Mouse (Mus musculus) megakaryocyte, adult 5-6 weeks (primary cell): ENCODE measurements at regions not wholly inside any gene's neighbourhood (a gene's known extent, or its start where the extent isn't known, plus 50 kb on each side); places are given as distances from the start of the nearest gene placed in this dataset.

Experiments used
- ATAC-seq: 2 replicates; pipeline ENCODE4 v1.8.0; 2016; ENCODE audit warnings: mild to moderate bottlenecking, inconsistent platforms; ENCODE audit not compliant: poor library complexity, severe bottlenecking

DNA sequence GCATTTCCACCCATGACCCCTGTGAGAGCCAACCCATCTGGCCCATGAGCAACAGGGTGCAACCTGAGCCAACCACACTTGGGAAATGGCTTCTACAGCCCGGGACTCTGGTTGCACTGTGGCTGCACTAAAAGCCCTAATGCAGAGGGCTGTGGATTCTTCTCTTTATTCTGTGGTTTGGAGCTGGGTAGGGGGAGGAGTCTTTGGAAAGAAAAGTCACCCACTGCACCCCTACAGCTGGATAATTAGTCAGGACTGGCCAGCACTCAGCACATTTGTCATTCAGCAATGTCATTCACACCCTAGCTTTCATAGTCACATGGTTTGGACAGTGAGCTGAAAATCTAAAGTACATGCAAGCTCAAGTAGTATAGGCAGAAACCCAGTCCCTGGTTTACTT lies 541.5 kb downstream of the Nfib start:
- no peak for ATAC-seq

DNA sequence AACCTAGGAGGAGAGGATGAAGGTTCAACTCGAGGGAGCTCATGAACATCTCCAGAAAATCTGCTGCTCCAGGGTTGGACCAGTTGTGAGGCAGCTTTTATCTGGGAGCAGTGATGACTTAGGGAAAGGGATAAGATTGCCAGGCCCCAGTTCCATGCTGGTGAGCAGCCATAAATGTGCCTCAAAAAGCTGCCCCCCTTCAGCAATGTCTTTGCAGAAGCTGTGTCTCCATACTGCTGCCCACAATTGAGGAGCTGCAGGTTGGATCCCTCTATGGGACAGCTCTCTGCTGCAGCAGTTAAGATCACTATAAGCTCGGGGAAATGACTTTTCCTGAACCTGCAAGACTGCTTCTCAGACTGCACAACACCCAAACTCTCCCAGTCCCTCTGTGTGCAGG lies 543.7 kb downstream of the Nfib start:
- no peak for ATAC-seq

- no peak for ATAC-seq
Measured at GRCm38 (mm10) chr4:82161232-82161631, 544.3 kb downstream of the Nfib start.

GRCm38 (mm10) chr4:82160233-82160632 lies 545.3 kb downstream of the Nfib start:
- ATAC-seq, result no peak

- ATAC-seq, result no peak
Measured at GRCm38 (mm10) chr4:82155642-82156320, 549.8 kb downstream of the Nfib start.

DNA sequence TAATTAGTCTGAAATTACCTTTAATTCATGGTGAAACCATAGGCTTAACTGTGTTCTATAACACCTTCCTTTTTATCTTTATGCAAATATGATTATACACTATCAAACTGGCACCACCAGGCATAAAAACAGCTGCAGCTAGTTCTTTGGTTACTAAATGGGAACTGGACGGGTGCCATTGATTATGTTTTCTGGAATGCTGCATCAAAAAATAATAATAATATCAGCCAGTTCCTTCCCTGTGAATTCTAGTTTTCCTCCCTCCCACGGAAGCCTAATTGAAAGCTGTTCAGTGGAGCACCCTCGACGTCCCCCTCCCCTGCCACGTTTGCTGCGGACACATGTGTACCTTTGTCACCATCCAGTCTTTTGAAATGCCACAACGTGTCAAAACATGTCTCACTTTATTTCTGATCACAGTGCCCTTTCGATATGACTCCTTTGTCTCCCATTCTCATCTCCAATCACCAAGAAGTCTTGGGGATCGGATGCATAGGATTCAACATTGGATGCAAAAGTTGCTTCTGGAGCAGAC lies 551.5 kb downstream of the Nfib start:
- no peak for ATAC-seq

DNA sequence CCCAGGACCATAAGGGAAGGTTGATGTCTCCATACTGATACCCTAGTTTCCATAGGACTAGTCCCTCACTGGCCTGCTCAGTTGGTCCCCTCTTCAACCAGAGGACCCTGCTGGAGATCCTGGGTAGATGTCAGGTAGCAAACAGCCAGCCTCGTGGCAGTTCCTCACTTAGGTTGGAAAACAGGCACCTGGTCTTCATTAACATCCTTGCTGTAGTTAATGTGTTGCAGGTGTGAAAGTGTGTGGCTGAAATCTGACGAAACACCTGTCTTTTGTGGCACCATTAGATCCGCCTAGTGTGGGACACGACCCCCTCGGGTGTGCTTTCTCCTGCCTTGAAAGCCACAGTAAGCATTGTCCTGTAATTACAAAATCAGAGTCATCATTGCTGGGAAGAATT lies 551.9 kb downstream of the Nfib start:
- ATAC-seq, result no peak

DNA sequence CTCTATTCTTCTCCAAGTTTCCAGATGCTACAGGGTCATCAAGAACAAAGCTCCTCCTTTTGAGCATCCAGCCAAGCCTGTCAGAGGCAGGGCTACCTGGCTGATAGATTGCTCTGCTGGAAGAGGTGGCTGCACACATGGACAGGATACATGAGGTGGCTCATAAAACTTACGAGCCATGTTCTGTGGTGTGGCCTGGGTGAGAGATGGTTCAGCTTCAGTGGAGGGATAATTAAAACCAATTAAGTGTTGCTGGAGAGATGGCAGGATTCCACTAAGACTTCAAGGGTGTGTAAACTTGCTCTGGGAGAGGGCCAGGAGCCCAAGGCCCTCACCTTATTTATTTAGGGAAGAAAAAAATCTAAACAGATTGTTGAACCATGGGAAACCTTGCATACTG lies 555.6 kb downstream of the Nfib start:
- ATAC-seq, result no peak

DNA sequence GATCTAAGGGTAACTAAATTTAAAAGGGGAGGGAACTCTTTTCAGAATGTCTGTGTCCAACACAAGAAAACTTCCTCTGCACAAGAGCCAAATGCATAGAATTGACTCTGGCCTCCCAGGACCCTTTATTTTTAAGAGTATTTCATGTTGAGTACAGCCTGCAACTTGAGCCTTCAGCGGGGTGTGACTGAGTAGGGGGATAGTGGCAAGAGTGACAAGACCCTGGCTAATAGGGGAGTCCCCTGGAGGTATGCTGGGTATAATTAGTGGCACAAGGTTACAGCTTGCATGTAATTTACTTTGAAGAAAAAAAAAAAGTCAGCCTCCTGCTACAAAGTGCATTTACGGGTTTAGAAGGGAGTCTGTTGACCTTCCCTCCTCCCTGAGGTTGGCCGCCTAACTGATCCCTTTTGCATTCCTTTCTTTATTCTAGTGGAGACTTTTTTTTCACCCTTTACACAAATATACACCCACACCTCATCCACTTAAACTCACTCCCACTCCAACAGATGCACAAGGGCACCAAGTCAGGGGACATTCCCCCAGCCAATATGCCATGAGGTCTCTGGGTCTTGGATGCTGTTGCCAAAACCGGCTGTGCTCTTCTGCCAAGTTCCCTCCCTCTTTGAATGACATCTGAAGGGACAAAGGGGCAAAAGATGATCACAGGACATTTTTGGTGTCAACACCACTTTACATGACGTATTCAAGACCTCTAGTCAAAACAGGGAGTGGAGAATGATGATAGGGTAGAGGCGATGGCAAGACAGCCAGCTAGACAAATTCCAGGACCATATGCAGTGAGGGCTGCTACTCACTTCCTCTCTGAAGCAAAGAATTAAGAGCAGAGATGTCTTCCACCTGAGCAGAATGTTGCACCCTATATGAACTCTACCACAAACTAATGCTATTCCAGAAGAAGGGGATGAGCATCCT lies 557.2 kb downstream of the Nfib start:
- no peak for ATAC-seq

GRCm38 (mm10) chr4:82142391-82142790 lies 563.2 kb downstream of the Nfib start:
- ATAC-seq, result no peak

DNA sequence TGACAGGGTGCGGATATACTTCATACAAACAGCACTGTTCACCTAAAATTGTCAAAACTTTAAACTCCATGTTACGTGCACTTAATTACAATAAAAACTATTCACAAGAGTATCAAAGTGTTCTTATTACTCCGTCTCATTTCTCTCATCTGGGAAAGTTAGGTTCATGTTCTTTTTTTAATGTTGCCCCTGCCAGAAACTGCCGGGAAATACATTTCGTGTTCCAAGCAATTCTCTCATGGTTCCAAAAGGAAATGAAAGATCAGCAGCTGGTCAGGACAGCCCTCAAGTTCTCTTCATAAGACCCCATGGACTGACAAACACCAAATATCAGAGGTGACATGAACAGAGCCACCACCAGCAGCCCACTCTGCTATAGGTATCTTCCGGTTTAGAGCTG lies 565.7 kb downstream of the Nfib start:
- no peak for ATAC-seq

DNA sequence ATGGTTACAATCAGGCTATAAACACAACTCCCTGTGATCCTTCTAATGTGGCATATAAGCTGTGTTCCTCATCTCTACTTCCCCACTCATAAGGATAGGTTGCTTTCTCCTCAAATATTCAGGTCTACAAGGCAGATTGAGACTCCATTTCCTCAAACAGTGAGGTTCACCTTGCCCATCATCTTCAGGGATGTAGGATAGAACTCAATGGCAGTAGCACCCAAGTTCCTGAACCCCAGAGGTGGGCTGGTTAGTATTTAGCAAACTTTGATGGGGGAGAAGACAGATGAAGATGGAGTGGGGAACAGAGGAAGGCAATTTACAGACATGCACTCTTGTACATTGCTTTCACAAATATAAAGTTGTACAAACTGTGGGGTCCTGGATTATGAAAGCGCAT lies 566.5 kb downstream of the Nfib start:
- ATAC-seq, result no peak

GRCm38 (mm10) chr4:82132851-82133250 lies 572.7 kb downstream of the Nfib start:
- no peak for ATAC-seq

- no peak for ATAC-seq
Measured at GRCm38 (mm10) chr4:82132326-82132725, 573.2 kb downstream of the Nfib start.

- ATAC-seq, result no peak
Measured at GRCm38 (mm10) chr4:82129471-82129870, 576.1 kb downstream of the Nfib start.

DNA sequence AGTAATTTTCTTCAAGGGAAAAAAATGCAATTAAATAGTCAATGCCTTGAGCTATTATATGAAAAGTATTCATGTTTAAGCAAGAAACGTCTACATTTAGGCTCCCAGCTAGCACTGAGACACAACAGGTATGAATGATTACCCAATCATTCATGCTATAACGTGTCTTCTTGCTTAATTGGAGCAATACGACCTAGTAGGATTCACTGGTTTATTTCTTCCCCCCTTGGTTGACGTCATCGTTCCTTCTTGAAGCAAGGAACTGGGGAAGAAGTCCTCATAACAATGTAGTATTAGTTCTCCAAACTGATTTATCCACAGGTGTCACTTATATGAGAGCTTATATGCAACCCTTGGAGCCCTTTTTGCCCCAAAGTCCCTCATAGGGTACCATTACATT lies 581.8 kb downstream of the Nfib start:
- ATAC-seq, result no peak

DNA sequence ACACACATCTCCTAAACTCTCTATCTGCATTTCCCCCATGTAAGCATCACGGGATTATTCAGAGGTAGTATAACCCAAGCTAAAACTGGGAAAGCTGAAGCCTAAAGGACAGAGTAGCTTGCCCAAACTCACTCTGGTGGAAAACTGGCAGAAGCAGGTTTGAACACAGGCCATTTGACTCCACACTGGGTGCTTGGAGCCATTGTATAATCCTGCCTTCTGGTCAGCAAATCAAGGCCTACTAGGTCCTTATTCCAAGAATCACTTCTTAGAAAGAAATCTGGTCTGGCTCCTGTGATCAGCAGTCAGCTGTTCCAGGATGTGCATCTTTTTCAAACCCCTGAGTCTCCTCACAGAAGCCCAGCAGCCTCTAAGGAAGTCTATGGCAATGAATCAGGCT lies 582.4 kb downstream of the Nfib start:
- ATAC-seq, result no peak

- no peak for ATAC-seq
Measured at GRCm38 (mm10) chr4:82120796-82121195, 584.8 kb downstream of the Nfib start.

DNA sequence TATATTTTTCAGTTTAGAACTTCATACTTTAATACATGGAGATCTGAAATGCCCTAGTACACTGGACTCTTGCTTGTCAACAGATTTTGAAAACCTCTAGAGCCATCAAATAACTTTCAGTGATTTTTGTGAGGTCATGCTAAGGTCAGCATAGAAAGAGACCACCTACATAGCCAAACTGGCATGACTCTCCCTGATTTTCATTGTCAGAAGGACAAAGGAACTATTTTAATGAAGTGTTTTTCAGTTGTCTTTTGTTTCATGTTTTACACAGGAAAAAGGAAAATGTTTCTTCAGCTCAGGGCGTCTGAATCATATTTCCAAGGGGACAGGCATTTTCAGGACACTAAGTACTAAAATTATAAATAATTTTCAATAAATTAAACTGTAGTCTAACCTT lies 585.2 kb downstream of the Nfib start:
- ATAC-seq, result no peak

DNA sequence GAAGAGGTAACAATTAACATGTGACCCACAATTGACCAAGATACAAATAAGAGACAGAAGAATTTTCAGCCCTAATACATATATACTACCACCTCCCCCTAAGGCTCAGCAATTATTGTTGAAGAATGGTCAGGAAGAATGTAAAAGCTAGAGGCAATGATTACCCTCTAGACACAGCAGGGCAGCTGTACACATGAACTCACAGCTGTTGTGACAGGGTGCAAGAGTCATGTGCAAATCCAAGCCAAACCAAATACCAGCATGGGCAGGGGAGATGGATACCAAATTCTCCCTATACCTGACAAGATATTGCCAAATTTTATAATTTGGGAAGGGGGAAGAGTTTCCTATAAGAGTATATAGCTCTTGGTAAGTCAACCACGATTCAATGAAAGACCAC lies 603.7 kb downstream of the Nfib start:
- ATAC-seq, result no peak

DNA sequence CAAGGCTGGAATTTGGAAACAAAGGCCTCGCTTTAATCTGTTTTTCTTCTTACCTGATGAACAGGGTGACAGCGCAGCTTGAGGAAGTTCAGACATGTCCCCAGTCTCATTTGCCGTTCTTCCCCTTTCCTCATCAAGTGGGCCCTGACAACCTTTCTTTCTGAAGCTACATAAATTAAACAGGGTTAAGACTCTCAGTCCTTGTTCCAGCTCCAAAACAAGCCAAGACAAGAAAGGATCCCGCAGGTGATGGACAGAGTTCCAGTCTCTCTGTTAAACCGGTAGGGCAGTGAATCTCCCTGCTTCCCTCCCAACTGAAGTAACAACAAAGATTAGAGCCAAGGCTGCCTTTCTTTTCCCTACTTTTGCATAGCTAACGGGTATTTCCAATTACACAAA lies 605.6 kb downstream of the Nfib start:
- ATAC-seq, result no peak
